Comparison of ENCODE assay signal across 9 mouse cellular contexts in genomic region chr9:116511450-116511849, GRCm38 (mm10).
DNase-seq lines count a peak whose midpoint lies in the region; ATAC-seq and TF ChIP-seq lines count a peak whose summit lies in the region.
"Had no signal": no experiment of that assay in that cellular context is flagged by ENCODE, and none has a peak within 500 bp of the region (broad histone marks: within the 10 kb centered on the region; RNA-seq: fewer than 3 reads in every experiment).

No protein-coding gene starts in this region.

- H3K4me1 ChIP-seq in kidney, postnatal 0 days (replicated peaks; ENCODE audit: insufficient read depth, low read length): no peaks in the 10 kb centered on the region
- H3K4me1 ChIP-seq in kidney, embryonic 14.5 days (ENCODE audit: control insufficient read depth, insufficient read depth, low read length): no peaks in the 10 kb centered on the region
- no peaks in the 10 kb centered on the region for H3K4me1 ChIP-seq in forebrain, embryonic 11.5 days (replicated peaks; ENCODE audit: control insufficient read depth, insufficient read depth, low read length)

- 43% methylated on average over 3 of the region's 3 CpGs for WGBS in kidney, postnatal 0 days
- 51% methylated on average over 3 of the region's 3 CpGs for WGBS in kidney, embryonic 14.5 days
- 59% methylated on average over 3 of the region's 3 CpGs for WGBS in forebrain, embryonic 11.5 days

- H3K27me3 ChIP-seq in kidney, postnatal 0 days (ENCODE audit: insufficient read depth, low read length): no peaks in the 10 kb centered on the region
- no peaks in the 10 kb centered on the region for H3K27me3 ChIP-seq in kidney, embryonic 14.5 days (ENCODE audit: control insufficient read depth, insufficient read depth, low read length)
- no peaks in the 10 kb centered on the region for H3K27me3 ChIP-seq in forebrain, embryonic 11.5 days (ENCODE audit: control insufficient read depth, insufficient read depth, low read length)

- peak; percentile 75 for TF ChIP-seq CTCF in kidney, postnatal 0 days (IDR thresholded peaks at IDR 0.05; ENCODE audit: low read depth)

- no peak overlapping the region for H3K27ac ChIP-seq in kidney, postnatal 0 days
- H3K27ac ChIP-seq in kidney, embryonic 14.5 days (ENCODE audit: low read depth, low read length): no peak overlapping the region
- H3K27ac ChIP-seq in forebrain, embryonic 11.5 days (ENCODE audit: low read depth, low read length): no peak overlapping the region

- no peaks in the 10 kb centered on the region for H3K36me3 ChIP-seq in kidney, postnatal 0 days (ENCODE audit: insufficient read depth, low read length)
- H3K36me3 ChIP-seq in kidney, embryonic 14.5 days (ENCODE audit: control insufficient read depth, insufficient read depth, low read length): no peaks in the 10 kb centered on the region
- H3K36me3 ChIP-seq in forebrain, embryonic 11.5 days (ENCODE audit: control insufficient read depth, insufficient read depth, low read length): no peaks in the 10 kb centered on the region

- DNase-seq in kidney, postnatal 0 days (ENCODE audit: low spot score): peak; percentile 68
- peak; percentile 54 for DNase-seq in 3T3-L1 (ENCODE audit: low read depth, low spot score)
- DNase-seq in B cell, adult 2 months: peak; percentile 2 to 5
- peak; percentile 32 for DNase-seq in forelimb bud, embryonic 11.5 days (ENCODE audit: low read depth, low spot score)
- DNase-seq in testis, postnatal 14 days (ENCODE audit: low spot score): no peak
- DNase-seq in forebrain, embryonic 11.5 days (ENCODE audit: low spot score): no peak
- no peak for DNase-seq in urinary bladder, postnatal 14 days (ENCODE audit: low spot score)

- no peak for ATAC-seq in kidney, postnatal 0 days (replicated peaks; ENCODE audit: low FRiP score, low read depth)
- ATAC-seq in kidney, embryonic 14.5 days (ENCODE audit: low FRiP score, low TSS enrichment): no peak
- no peak for ATAC-seq in forebrain, embryonic 11.5 days (replicated peaks; ENCODE audit: low FRiP score)

- H3K4me2 ChIP-seq in kidney, postnatal 0 days (ENCODE audit: low read length): no peak overlapping the region
- no peak overlapping the region for H3K4me2 ChIP-seq in kidney, embryonic 14.5 days (replicated peaks; ENCODE audit: low read depth, low read length)
- H3K4me2 ChIP-seq in forebrain, embryonic 11.5 days (ENCODE audit: low read depth, low read length, severe bottlenecking): no peak overlapping the region

- no peak overlapping the region for H3K9ac ChIP-seq in kidney, postnatal 0 days (ENCODE audit: low read depth, low read length)
- H3K9ac ChIP-seq in kidney, embryonic 14.5 days (ENCODE audit: low read depth, low read length): no peak overlapping the region
- no peak overlapping the region for H3K9ac ChIP-seq in forebrain, embryonic 11.5 days (ENCODE audit: low read length)

- no peaks in the 10 kb centered on the region for H3K9me3 ChIP-seq in kidney, postnatal 0 days (replicated peaks; ENCODE audit: low read length)
- no peaks in the 10 kb centered on the region for H3K9me3 ChIP-seq in kidney, embryonic 14.5 days (ENCODE audit: control insufficient read depth, low read length)
- H3K9me3 ChIP-seq in forebrain, embryonic 11.5 days (ENCODE audit: control insufficient read depth, low read length): no peaks in the 10 kb centered on the region

- H3K4me3 ChIP-seq in kidney, postnatal 0 days (replicated peaks; ENCODE audit: low read depth, low read length): no peak overlapping the region
- H3K4me3 ChIP-seq in kidney, embryonic 14.5 days (ENCODE audit: low read length): no peak overlapping the region
- H3K4me3 ChIP-seq in forebrain, embryonic 11.5 days (ENCODE audit: low read depth, low read length): no peak overlapping the region
- H3K4me3 ChIP-seq: myocyte had no signal

Comparison
In these comparisons a context has a peak if more than half of its experiments do, and no peak if none do; other contexts are left out.
1. DNase-seq: peak in kidney, postnatal 0 days (single experiment), 3T3-L1 (single experiment), B cell, adult 2 months (2 of 2) and forelimb bud, embryonic 11.5 days (single experiment); none in testis, postnatal 14 days (single experiment), forebrain, embryonic 11.5 days (single experiment) and urinary bladder, postnatal 14 days (single experiment).